Mouse (Mus musculus) testis, adult 2 months (tissue): Measurements from ENCODE around the gene Kifc5b. TPM values are rescaled to one million over a fixed set of nuclear protein-coding genes. Genes with fewer than 3 reads are reported as not detected.

Experiments used
- H3K27ac ChIP-seq: fragments of 200-500 bp; 2 replicates; pipeline ENCODE4 v1.5.1; 2012; ENCODE audit warnings: low read depth, low read length; ENCODE audit not compliant: control insufficient read depth, insufficient read depth
- H3K27me3 ChIP-seq: fragments of 200-500 bp; 2 replicates; pipeline ENCODE4 v1.6.1; 2012; ENCODE audit warnings: mild to moderate bottlenecking, low read length, moderate library complexity; ENCODE audit not compliant: control insufficient read depth, insufficient read depth
- H3K36me3 ChIP-seq: fragments of 200-500 bp; 2 replicates; pipeline ENCODE4 v1.6.1; 2012; ENCODE audit warnings: mild to moderate bottlenecking, low read length; ENCODE audit not compliant: control insufficient read depth, insufficient read depth
- H3K4me1 ChIP-seq: fragments of 200-500 bp; 2 replicates; pipeline ENCODE4 v1.6.1; 2012; ENCODE audit warnings: low read length; ENCODE audit not compliant: control insufficient read depth, insufficient read depth
- H3K4me3 ChIP-seq: fragments of 200-500 bp; 2 replicates; pipeline ENCODE4 v1.5.1; 2012; ENCODE audit warnings: low read depth, mild to moderate bottlenecking, low read length, moderate library complexity, mixed read lengths; ENCODE audit not compliant: control insufficient read depth
- CTCF ChIP-seq: fragments of 200-500 bp; IDR thresholded peaks from 2 replicates; pipeline ENCODE4 v1.5.1; 2012; ENCODE audit warnings: low read depth, mild to moderate bottlenecking, inconsistent platforms, low read length, moderate library complexity; ENCODE audit not compliant: control insufficient read depth, insufficient read depth, insufficient replicate concordance
- POLR2A ChIP-seq: fragments of 200-500 bp; IDR thresholded peaks from 2 replicates; pipeline ENCODE4 v1.6.1; 2012; ENCODE audit warnings: low read depth, mild to moderate bottlenecking, inconsistent platforms, low read length, moderate library complexity; ENCODE audit not compliant: control insufficient read depth
- polyA plus RNA-seq: library from polyadenylated mRNA; depleted of rRNA; stranded (reverse); fragments of >200 nt; gene quantifications from 2 replicates; pipeline ENCODE4 v1.2.3, GENCODE M21; 2012

Kifc5b gene
- polyA plus RNA-seq, 1 experiment, result 6.5 TPM

DNA sequence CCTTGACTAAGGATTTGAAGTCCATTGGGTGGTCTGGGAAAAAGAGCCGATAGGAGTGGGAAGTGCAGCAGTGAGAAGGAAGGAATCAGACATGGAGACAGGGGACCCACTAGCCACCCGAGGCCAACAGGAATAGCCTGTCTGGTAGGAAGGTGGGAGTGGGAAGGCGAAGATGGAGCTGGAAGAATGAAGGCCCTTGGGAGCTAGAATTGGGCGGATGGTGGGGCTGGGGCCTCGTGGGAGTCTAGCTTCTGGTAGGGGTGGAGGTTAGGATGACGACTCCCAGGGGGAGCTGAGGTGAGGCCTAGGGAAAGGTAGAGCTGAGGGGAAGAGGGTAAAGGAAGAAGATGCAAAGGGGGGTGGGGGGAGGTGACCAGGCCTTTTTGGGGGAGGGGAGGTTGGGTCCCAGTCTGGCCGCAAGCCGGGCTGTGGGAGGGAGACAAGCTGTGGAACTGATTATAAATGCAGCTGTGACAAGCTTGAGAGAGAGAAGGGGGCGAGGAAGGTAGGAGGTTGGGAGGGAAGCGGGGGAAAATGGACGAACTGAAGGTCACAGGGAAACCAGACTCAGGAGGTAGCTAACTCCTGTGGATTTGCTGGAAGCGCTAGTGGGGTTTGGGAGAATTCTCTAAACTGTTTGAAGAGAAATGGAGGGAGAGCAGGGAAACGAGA lies 29.1 kb downstream of the Kifc5b start:
- Histone ChIP-seq H3K4me3 (peak overlapping the region; percentile 56), H3K36me3 (no peaks in the 10 kb centered on the region), H3K27me3 (no peaks in the 10 kb centered on the region), H3K27ac (peak overlapping the region; percentile 47), H3K4me1 (peaks cover 39% of the 10 kb centered on the region)
- TF ChIP-seq POLR2A (no peak), CTCF (no peak)

- Histone ChIP-seq H3K4me1 (peaks cover 42% of the 10 kb centered on the region), H3K27me3 (no peaks in the 10 kb centered on the region), H3K36me3 (no peaks in the 10 kb centered on the region), H3K4me3 (peak overlapping the region; percentile 56), H3K27ac (peak overlapping the region; percentile 47)
- 0 out of 2 replicates have a peak, but pooled peaks have one; percentile 25 for TF ChIP-seq CTCF
- peak; percentile 61 for TF ChIP-seq POLR2A
Measured at GRCm38 (mm10) chr17:26946567-26946966, 29.7 kb downstream of the Kifc5b start.

- Histone ChIP-seq H3K27me3 (no peaks in the 10 kb centered on the region), H3K4me3 (peak overlapping the region; percentile 58), H3K27ac (peak overlapping the region; percentile 47; the same call in 1 of the 2 replicates), H3K4me1 (peaks cover 46% of the 10 kb centered on the region), H3K36me3 (no peaks in the 10 kb centered on the region; the same call in 1 of the 2 replicates)
- no peak for TF ChIP-seq POLR2A
- TF ChIP-seq CTCF, result no peak
Measured at GRCm38 (mm10) chr17:26947231-26948100, 30.6 kb downstream of the Kifc5b start.

- Histone ChIP-seq H3K27ac (peak overlapping the region; percentile 63), H3K4me1 (peaks cover 45% of the 10 kb centered on the region), H3K4me3 (peak overlapping the region; percentile 80), H3K36me3 (no peaks in the 10 kb centered on the region; the same call in none of the 2 replicates), H3K27me3 (no peaks in the 10 kb centered on the region)
- no peak for TF ChIP-seq POLR2A
- no peak for TF ChIP-seq CTCF
Measured at GRCm38 (mm10) chr17:26948316-26949050, 31.6 kb downstream of the Kifc5b start.

DNA sequence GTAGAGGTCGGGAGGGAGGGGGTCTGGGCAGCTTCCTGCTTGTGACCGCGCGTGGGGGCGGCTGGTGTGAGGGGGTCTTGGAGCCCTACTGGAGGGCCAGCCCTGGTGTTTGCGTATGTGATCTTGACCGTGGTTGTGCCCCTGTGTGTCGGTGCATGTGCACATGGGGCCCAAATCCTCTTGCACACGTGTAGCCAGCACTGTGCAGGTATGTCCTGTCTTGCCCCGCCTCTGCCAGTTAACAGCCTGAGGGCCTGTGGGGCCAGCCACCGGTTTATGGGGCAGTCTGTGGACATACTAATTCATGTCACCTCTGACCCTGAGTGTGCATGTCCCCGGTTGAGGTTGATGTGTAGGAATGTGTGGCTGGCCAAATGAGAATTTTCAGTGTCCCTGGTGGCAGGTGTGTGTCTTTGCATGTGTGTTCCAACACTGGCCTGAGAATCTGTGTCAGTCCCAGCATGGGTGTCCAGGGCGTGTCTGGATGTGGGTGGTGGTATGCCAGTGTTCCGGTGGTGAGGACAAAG lies 32.2 kb downstream of the Kifc5b start:
- peak overlapping the region; percentile 61 for H3K4me3 ChIP-seq
- H3K27ac ChIP-seq, result peak overlapping the region; percentile 5; the same call in 1 of the 2 replicates
- H3K27me3 ChIP-seq, result no peaks in the 10 kb centered on the region
- TF ChIP-seq POLR2A, result no peak
- TF ChIP-seq CTCF, result no peak
- H3K4me1 ChIP-seq, result peaks cover 45% of the 10 kb centered on the region
- H3K36me3 ChIP-seq, result no peaks in the 10 kb centered on the region; the same call in none of the 2 replicates

DNA sequence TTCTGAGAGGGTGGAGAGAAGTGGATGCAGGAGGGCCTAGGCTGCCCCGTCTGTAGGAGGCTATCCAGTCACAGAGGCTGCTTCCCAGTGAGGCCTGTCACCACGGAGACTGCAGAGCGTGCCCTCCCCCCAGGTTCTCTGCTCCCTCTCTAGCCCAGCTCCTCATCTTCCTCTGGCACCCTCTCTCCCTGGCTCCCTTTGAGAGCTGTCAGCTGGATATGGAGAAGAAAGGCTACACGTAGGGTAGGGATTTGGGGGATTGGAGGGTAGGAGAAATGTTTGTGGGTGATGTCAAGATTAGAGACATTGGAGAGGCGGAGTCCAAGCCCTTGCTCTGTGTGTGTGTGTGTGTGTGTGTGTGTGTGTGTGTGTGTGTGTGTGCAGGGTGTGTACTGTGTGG lies 33.0 kb downstream of the Kifc5b start:
- no peaks in the 10 kb centered on the region; the same call in none of the 2 replicates for H3K36me3 ChIP-seq
- peaks cover 45% of the 10 kb centered on the region for H3K4me1 ChIP-seq
- H3K27me3 ChIP-seq, result no peaks in the 10 kb centered on the region
- H3K27ac ChIP-seq, result no peak overlapping the region
- peak overlapping the region; percentile 61 for H3K4me3 ChIP-seq
- TF ChIP-seq POLR2A, result no peak
- TF ChIP-seq CTCF, result no peak
